Mouse (Mus musculus): ENCODE measurements at regions not wholly inside any gene's neighbourhood (a gene's known extent, or its start where the extent isn't known, plus 50 kb on each side); places are given as distances from the start of the nearest gene placed in this dataset.

GRCm38 (mm10) chr11:55953696-55954095, 87.1 kb downstream of the Nmur2 start:
- H3K9ac ChIP-seq (ENCODE audit: insufficient read depth, low read depth, low read length, poor library complexity, severe bottlenecking) = no peak overlapping the region
- peaks cover 16 to 20% of the 10 kb centered on the region in 2 experiments for H3K4me1 ChIP-seq (ENCODE audit: control insufficient read depth in 2 of 2, insufficient read depth in 2 of 2, low read length in 2 of 2, poor library complexity in 1 of 2)
- H3K4me3 ChIP-seq (ENCODE audit: insufficient read depth in 1 of 2, low read depth in 1 of 2, low read length in 2 of 2, poor library complexity in 1 of 2, severe bottlenecking in 1 of 2) = no peak overlapping the region
- TF ChIP-seq MAFK (IDR thresholded peaks at IDR 0.05; ENCODE audit: insufficient read depth, low read depth, low read length) (no peak), ZC3H11A (IDR thresholded peaks at IDR 0.05; ENCODE audit: borderline replicate concordance, low read depth, low read length) (no peak), CHD2 (IDR thresholded peaks at IDR 0.05; ENCODE audit: low read depth, low read length) (no peak), ZNF384 (IDR thresholded peaks at IDR 0.05; ENCODE audit: low read depth, low read length) (no peak), HCFC1 (IDR thresholded peaks at IDR 0.05; ENCODE audit: borderline replicate concordance, insufficient read depth, low read length) (no peak)
- in situ Hi-C loops (cut with MboI; ENCODE audit: low sequenced_read_pairs in 2 of 2, unreplicated experiment in 2 of 2) = no loop called here
- no peak overlapping the region for H3K27ac ChIP-seq (ENCODE audit: insufficient read depth, low read depth, low read length, poor library complexity, severe bottlenecking)
- H3K36me3 ChIP-seq (ENCODE audit: control insufficient read depth, insufficient read depth, low read length, poor library complexity, severe bottlenecking) = no peaks in the 10 kb centered on the region
- no peaks in the 10 kb centered on the region for H3K9me3 ChIP-seq (ENCODE audit: control insufficient read depth, insufficient read depth, low read depth, low read length)
- no peak for DNase-seq (ENCODE audit: low read depth, low spot score)

GRCm38 (mm10) chr11:55949596-55949995, 91.2 kb downstream of the Nmur2 start:
- no peak overlapping the region for H3K9ac ChIP-seq (ENCODE audit: insufficient read depth, low read depth, low read length, poor library complexity, severe bottlenecking)
- no peaks in the 10 kb centered on the region for H3K9me3 ChIP-seq (ENCODE audit: control insufficient read depth, insufficient read depth, low read depth, low read length)
- in situ Hi-C loops (cut with MboI; ENCODE audit: low sequenced_read_pairs in 2 of 2, unreplicated experiment in 2 of 2) = no loop called here
- no peak for TF ChIP-seq HCFC1 (IDR thresholded peaks at IDR 0.05; ENCODE audit: borderline replicate concordance, insufficient read depth, low read length)
- TF ChIP-seq MAFK (IDR thresholded peaks at IDR 0.05; ENCODE audit: insufficient read depth, low read depth, low read length) = no peak
- no peak for TF ChIP-seq ZNF384 (IDR thresholded peaks at IDR 0.05; ENCODE audit: low read depth, low read length)
- no peak for TF ChIP-seq ZC3H11A (IDR thresholded peaks at IDR 0.05; ENCODE audit: borderline replicate concordance, low read depth, low read length)
- TF ChIP-seq CHD2 (IDR thresholded peaks at IDR 0.05; ENCODE audit: low read depth, low read length) = no peak
- peaks cover 23 to 36% of the 10 kb centered on the region in 2 experiments for H3K4me1 ChIP-seq (ENCODE audit: control insufficient read depth in 2 of 2, insufficient read depth in 2 of 2, low read length in 2 of 2, poor library complexity in 1 of 2)
- H3K36me3 ChIP-seq (ENCODE audit: control insufficient read depth, insufficient read depth, low read length, poor library complexity, severe bottlenecking) = no peaks in the 10 kb centered on the region
- DNase-seq (ENCODE audit: low read depth, low spot score) = no peak
- no peak overlapping the region for H3K27ac ChIP-seq (ENCODE audit: insufficient read depth, low read depth, low read length, poor library complexity, severe bottlenecking)
- H3K4me3 ChIP-seq (ENCODE audit: insufficient read depth in 1 of 2, low read depth in 1 of 2, low read length in 2 of 2, poor library complexity in 1 of 2, severe bottlenecking in 1 of 2) = no peak overlapping the region

DNA sequence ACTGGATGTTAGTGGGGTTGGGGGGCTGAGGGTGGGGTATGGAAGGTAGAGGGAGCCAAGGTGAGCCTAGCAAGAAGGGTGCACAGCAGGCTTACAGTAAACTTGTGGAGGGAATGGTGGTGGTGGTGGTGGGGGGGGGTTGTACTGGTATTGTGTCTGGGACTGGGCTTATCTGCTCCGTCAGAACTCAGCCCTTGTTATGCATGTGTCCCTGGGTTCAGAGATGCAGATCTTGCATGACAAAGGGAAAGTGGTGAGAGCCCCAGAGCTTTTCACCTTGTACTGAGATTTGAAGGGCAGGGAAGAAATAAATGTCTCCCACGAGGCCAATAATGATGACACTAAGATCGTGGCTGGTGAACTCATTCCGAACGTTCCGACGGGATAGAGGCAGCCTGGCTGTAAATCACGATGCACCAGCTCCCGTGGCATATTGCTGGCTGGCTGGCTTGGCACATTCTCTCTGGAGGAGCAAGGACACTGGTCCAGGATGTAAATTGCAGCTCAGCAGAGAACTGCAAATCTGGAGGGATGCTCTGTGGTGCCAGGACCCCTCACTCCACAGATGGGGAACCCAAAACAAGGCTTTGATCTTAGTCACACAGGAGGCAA, 94.1 kb downstream of the Nmur2 start:
- Histone ChIP-seq H3K9ac (ENCODE audit: insufficient read depth, low read depth, low read length, poor library complexity, severe bottlenecking) (no peak overlapping the region), H3K36me3 (ENCODE audit: control insufficient read depth, insufficient read depth, low read length, poor library complexity, severe bottlenecking) (no peaks in the 10 kb centered on the region), H3K9me3 (ENCODE audit: control insufficient read depth, insufficient read depth, low read depth, low read length) (no peaks in the 10 kb centered on the region), H3K4me1 (ENCODE audit: control insufficient read depth in 2 of 2, insufficient read depth in 2 of 2, low read length in 2 of 2, poor library complexity in 1 of 2) (peaks cover 19 to 31% of the 10 kb centered on the region in 2 experiments), H3K4me3 (ENCODE audit: insufficient read depth in 1 of 2, low read depth in 1 of 2, low read length in 2 of 2, poor library complexity in 1 of 2, severe bottlenecking in 1 of 2) (no peak overlapping the region), H3K27ac (ENCODE audit: insufficient read depth, low read depth, low read length, poor library complexity, severe bottlenecking) (peak overlapping the region; percentile 29; the same call in 1 of the 2 replicates)
- no peak for DNase-seq (ENCODE audit: low read depth, low spot score)
- in situ Hi-C loops (cut with MboI; ENCODE audit: low sequenced_read_pairs in 2 of 2, unreplicated experiment in 2 of 2) = no loop called here
- TF ChIP-seq CHD2 (IDR thresholded peaks at IDR 0.05; ENCODE audit: low read depth, low read length) = peak; percentile 16; the same call in 1 of the 2 replicates
- no peak for TF ChIP-seq MAFK (IDR thresholded peaks at IDR 0.05; ENCODE audit: insufficient read depth, low read depth, low read length)
- TF ChIP-seq HCFC1 (IDR thresholded peaks at IDR 0.05; ENCODE audit: borderline replicate concordance, insufficient read depth, low read length) = no peak

GRCm38 (mm10) chr11:55946028-55946427, 94.8 kb downstream of the Nmur2 start:
- H3K36me3 ChIP-seq (ENCODE audit: control insufficient read depth, insufficient read depth, low read length, poor library complexity, severe bottlenecking) = no peaks in the 10 kb centered on the region
- no peak overlapping the region for H3K27ac ChIP-seq (ENCODE audit: insufficient read depth, low read depth, low read length, poor library complexity, severe bottlenecking)
- TF ChIP-seq MAFK (IDR thresholded peaks at IDR 0.05; ENCODE audit: insufficient read depth, low read depth, low read length) (no peak), ZNF384 (IDR thresholded peaks at IDR 0.05; ENCODE audit: low read depth, low read length) (no peak), HCFC1 (IDR thresholded peaks at IDR 0.05; ENCODE audit: borderline replicate concordance, insufficient read depth, low read length) (no peak), ZC3H11A (IDR thresholded peaks at IDR 0.05; ENCODE audit: borderline replicate concordance, low read depth, low read length) (no peak), CHD2 (IDR thresholded peaks at IDR 0.05; ENCODE audit: low read depth, low read length) (no peak)
- no peak overlapping the region for H3K4me3 ChIP-seq (ENCODE audit: insufficient read depth in 1 of 2, low read depth in 1 of 2, low read length in 2 of 2, poor library complexity in 1 of 2, severe bottlenecking in 1 of 2)
- peaks cover 19 to 31% of the 10 kb centered on the region in 2 experiments for H3K4me1 ChIP-seq (ENCODE audit: control insufficient read depth in 2 of 2, insufficient read depth in 2 of 2, low read length in 2 of 2, poor library complexity in 1 of 2)
- H3K9me3 ChIP-seq (ENCODE audit: control insufficient read depth, insufficient read depth, low read depth, low read length) = no peaks in the 10 kb centered on the region
- no peak overlapping the region for H3K9ac ChIP-seq (ENCODE audit: insufficient read depth, low read depth, low read length, poor library complexity, severe bottlenecking)
- in situ Hi-C loops (cut with MboI; ENCODE audit: low sequenced_read_pairs in 2 of 2, unreplicated experiment in 2 of 2) = no loop called here
- DNase-seq (ENCODE audit: low read depth, low spot score) = no peak

- in situ Hi-C loops (cut with MboI; ENCODE audit: low sequenced_read_pairs in 2 of 2, unreplicated experiment in 2 of 2) = no loop called here
- Histone ChIP-seq H3K9me3 (ENCODE audit: control insufficient read depth, insufficient read depth, low read depth, low read length) (no peaks in the 10 kb centered on the region), H3K36me3 (ENCODE audit: control insufficient read depth, insufficient read depth, low read length, poor library complexity, severe bottlenecking) (no peaks in the 10 kb centered on the region), H3K4me1 (ENCODE audit: control insufficient read depth in 2 of 2, insufficient read depth in 2 of 2, low read length in 2 of 2, poor library complexity in 1 of 2) (no peaks in the 10 kb centered on the region), H3K27ac (ENCODE audit: insufficient read depth, low read depth, low read length, poor library complexity, severe bottlenecking) (no peak overlapping the region), H3K9ac (ENCODE audit: insufficient read depth, low read depth, low read length, poor library complexity, severe bottlenecking) (no peak overlapping the region), H3K4me3 (ENCODE audit: insufficient read depth in 1 of 2, low read depth in 1 of 2, low read length in 2 of 2, poor library complexity in 1 of 2, severe bottlenecking in 1 of 2) (no peak overlapping the region)
- TF ChIP-seq HCFC1 (IDR thresholded peaks at IDR 0.05; ENCODE audit: borderline replicate concordance, insufficient read depth, low read length) (no peak), ZNF384 (IDR thresholded peaks at IDR 0.05; ENCODE audit: low read depth, low read length) (no peak), MAFK (IDR thresholded peaks at IDR 0.05; ENCODE audit: insufficient read depth, low read depth, low read length) (peak; percentile 73)
- no peak for DNase-seq (ENCODE audit: low read depth, low spot score)
These were observed 100.8 kb downstream of the Nmur2 start for GRCm38 (mm10) chr11:55939983-55940382.
